Mouse (Mus musculus) lung, postnatal 0 days (tissue): ENCODE results near the gene Adcy5.

Source experiments
- CTCF ChIP-seq: IDR thresholded peaks from 2 replicates; pipeline ENCODE4 v1.5.1; 2016; ENCODE audit warnings: antibody characterized with exemption, mild to moderate bottlenecking
- EP300 ChIP-seq: IDR thresholded peaks from 2 replicates; pipeline ENCODE4 v1.6.1; 2016; ENCODE audit warnings: antibody characterized with exemption, mild to moderate bottlenecking, control low read depth

- TF ChIP-seq CTCF: no peak
- no peak for TF ChIP-seq EP300
Measured at GRCm38 (mm10) chr16:35140620-35140975, 14.1 kb upstream of the Adcy5 start.
